Mouse (Mus musculus) subcutaneous adipose tissue, adult 2 months (tissue): ENCODE data around the gene Ube3b. TPM values are rescaled to one million over a fixed set of nuclear protein-coding genes. Genes with fewer than 3 reads are reported as not detected.

Experiments
- polyA plus RNA-seq: library from polyadenylated mRNA; depleted of rRNA; stranded (reverse); fragments of >200 nt; gene quantifications from 2 replicates; pipeline ENCODE4 v1.2.3, GENCODE M21; 2012; ENCODE audit warnings: low replicate concordance; rRNA removed

Gene Ube3b
- polyA plus RNA-seq: 80.0 and 82.5 TPM in 2 replicates

DNA sequence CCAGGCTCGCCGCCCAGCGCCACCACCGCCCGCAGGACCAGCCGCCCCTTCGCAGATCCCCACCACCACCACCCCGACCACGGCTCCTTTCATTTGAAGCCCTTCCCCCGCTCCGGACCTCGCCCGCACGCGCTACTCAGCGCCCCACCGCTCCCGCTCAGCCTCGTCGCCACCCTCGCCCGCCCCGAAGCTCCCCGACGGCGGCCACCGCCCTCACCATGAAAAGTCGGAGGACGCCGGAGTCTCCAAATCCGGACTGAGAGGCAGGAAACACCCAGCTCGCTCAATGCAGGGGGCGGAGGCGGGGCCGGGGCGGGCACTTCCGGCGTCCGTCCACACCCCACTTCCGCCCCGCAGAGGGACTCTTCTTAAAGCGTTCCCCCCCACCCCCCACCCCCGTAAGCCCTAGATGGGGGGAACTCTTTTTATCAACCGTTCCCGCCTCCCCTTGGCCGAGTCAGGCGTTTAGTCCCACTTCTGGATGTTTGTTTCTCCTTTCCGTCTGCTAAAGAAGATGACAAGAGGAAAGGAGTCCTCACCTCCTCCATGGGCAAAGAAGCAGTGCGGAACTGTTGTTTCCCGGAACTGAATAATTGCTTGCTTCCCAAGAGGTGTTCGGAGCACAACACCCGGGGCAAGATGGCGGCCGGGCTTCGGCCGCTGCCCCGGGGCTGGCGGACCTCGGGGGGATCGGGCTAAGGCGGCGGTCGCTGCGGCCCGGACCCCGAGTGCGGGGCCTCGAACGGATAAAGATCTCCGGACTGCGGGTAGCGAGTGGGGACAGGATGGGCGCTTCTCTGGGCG, at the start of gene Ube3b, which contains the start of gene Kctd10:
Gene Ube3b, plus strand, starts transcription at position 399 of the 804 bp plus-strand sequence.
Gene Kctd10, minus strand, starts transcription at position 300 of the 804 bp plus-strand sequence.

DNA sequence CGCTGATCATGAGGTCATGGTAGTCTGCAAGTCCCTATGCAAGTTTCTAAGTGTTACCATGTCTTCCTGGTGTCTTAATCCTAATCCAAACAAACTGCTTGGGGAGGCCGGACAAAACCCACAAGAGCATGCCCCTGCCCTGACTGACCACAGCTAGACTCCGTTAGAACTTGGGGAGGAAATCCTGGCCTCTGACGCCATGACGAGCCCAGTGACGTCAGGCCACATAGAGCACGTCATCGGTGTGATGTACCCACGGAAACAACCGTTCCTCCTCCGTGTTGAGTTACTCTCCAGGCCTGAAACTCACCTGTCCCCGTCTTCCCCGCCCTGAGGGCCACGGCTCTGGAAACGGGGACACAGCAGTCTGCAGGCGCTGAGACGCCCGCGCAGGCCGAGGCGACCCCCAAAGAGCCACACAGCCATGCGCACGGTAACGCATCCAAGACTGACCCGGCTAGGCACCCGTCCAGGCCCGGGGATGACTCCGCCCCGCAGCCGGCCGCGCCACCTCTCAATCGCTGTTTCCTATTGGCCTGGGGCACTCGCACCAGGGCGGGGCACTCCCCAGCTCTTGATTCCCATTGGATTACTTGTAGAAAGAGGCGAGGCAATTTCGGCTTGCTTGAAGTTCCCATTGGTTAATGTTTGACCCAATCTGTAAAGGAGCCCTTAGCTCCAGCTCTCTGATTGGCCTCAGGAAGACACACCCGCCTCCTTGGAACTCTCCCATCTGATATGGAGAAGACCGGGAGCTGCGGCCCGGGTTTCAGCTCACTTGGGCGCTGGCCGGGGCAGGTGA, 63.4 kb downstream of the Ube3b start, which contains the start of the genes Mmab and Mvk:
Gene Mmab, minus strand, starts transcription at position 495 of the 802 bp plus-strand sequence.
Gene Mvk, plus strand, starts transcription at position 704 of the 802 bp plus-strand sequence.

Other genes with a start within 250 kb of the Ube3b start
- gene Acacb, start 234.1 kb upstream of the Ube3b start, polyA plus RNA-seq: 68.9 and 89.5 TPM in 2 replicates
- not detected in 2 replicates for gene Foxn4, start 106.8 kb upstream of the Ube3b start, polyA plus RNA-seq
- 0.43 and 0.81 TPM in 2 replicates for gene Myo1h, start 91.4 kb upstream of the Ube3b start, polyA plus RNA-seq
- 122 and 126 TPM in 2 replicates for gene Kctd10, start 99 bp upstream of the Ube3b start, polyA plus RNA-seq
- 23.9 and 35.2 TPM in 2 replicates for gene Mmab, start 63.5 kb downstream of the Ube3b start, polyA plus RNA-seq
- 43.2 and 72.0 TPM in 2 replicates for gene Mvk, start 63.7 kb downstream of the Ube3b start, polyA plus RNA-seq
- 2.0 and 3.0 TPM in 2 replicates for gene Fam222a, start 187.4 kb downstream of the Ube3b start, polyA plus RNA-seq